Mouse (Mus musculus): Measurements from ENCODE around the gene Pla2r1.

Gene Pla2r1

GRCm38 (mm10) chr2:60409194-60409593 lies 143.9 kb downstream of the Pla2r1 start:
- no peak for DNase-seq (ENCODE audit: inconsistent age in 2 of 2, low spot score in 1 of 2)

DNA sequence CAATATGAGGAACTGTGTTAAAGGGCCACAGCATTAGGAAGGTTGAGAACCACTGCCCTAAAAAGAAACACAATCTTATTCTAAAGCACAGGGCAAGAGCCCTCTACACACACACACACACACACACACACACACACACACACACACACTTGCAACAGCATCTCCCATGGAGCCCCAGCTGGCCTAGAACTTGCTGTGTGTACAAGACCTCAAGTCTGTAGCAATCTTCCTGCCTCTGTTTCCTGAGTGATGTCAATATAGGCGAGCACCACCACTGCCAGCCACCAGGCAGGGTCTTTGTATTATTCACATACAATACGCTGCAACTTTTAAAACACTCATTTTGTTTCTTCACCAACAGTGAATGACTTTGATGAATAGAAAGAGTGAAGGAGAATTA lies 145.7 kb downstream of the Pla2r1 start:
- DNase-seq (ENCODE audit: inconsistent age in 2 of 2, low spot score in 1 of 2) = no peak

DNA sequence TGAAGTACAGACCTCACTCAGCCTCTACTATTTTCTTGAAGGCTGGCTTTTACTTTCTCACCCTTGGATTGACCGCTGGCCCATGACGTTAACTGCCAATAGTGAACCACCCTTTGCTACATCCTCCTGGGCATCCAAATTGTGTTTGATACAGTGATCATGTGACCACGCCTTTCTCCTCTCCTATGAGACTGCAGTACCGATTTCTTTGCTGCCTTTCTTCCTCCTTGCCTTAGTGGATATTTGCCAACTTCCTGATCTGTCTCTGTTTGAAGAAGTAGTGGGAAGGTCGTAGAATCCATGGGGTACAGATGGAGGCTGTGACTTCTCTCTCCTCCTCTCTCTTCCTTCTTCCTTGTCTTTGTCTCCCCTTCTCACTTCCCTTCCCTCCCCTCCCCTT lies 147.7 kb downstream of the Pla2r1 start:
- DNase-seq (ENCODE audit: inconsistent age in 2 of 2, low spot score in 1 of 2) = no peak

- DNase-seq (ENCODE audit: inconsistent age in 2 of 2, low spot score in 1 of 2) = no peak
These were observed 148.3 kb downstream of the Pla2r1 start for GRCm38 (mm10) chr2:60404763-60405162.

- no peak for DNase-seq (ENCODE audit: inconsistent age in 2 of 2, low spot score in 1 of 2)
These were observed 151.4 kb downstream of the Pla2r1 start for GRCm38 (mm10) chr2:60401694-60402093.

- no peak for DNase-seq (ENCODE audit: inconsistent age in 2 of 2, low spot score in 1 of 2)
These were observed 159.3 kb downstream of the Pla2r1 start for GRCm38 (mm10) chr2:60393786-60394185.

DNA sequence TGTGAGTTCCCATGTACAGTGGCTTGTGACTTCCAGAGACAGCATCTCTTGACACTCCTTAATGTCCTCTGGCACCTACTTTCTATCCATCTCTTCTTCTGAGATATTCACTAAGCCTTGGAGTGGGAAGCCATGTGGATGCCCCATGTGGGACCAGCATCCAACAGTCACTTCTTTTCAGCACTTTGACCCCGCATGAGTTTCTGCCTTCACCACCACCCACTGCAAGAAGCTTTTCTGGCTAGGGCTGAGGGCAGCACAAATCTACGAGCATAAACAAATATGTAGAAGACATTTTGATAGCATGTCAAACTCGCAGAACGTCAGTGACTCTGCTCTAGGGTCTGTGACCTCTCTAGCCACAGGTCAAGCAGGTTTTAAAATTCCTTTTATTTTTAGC lies 160.8 kb downstream of the Pla2r1 start:
- no peak for DNase-seq (ENCODE audit: inconsistent age in 2 of 2, low spot score in 1 of 2)

DNA sequence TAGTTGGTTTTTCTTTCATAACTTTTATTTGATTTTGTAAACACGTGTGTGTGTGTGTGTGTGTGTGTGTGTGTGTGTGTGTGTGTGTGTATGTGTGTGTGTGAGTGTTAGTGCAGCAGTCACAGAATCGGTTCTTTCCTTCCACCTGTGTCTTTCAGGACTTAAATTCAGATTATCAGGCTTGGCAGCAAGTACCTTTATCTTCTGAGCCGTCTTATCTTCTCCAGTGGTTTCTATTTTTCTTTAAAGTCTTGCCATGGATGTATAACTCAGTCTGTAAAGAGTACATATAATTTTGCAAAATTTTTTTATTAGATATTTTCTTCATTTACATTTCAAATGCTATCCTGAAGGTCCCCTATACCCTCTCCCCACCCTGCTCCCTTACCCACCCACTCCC lies 165.7 kb downstream of the Pla2r1 start:
- no peak for DNase-seq (ENCODE audit: inconsistent age in 2 of 2, low spot score in 1 of 2)

GRCm38 (mm10) chr2:60386835-60387234 lies 166.3 kb downstream of the Pla2r1 start:
- no peak for DNase-seq (ENCODE audit: inconsistent age in 2 of 2, low spot score in 1 of 2)

DNA sequence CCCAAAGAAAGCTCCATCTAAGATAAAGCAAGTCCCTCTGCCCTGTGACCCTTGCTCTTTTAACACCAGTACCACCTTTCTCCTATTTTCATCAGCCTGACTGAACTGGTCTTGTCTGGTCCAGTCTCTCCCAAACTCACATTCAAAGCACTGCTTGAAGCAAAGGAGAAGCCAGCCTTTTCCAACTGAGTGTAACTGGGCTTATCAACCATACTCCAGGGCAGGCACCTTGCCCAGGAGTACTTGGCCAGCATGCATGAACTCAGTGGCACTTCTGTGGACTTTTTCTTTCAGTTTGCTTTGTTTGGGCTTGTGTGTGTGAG lies 168.4 kb downstream of the Pla2r1 start:
- no peak for DNase-seq (ENCODE audit: inconsistent age in 2 of 2, low spot score in 1 of 2)

DNA sequence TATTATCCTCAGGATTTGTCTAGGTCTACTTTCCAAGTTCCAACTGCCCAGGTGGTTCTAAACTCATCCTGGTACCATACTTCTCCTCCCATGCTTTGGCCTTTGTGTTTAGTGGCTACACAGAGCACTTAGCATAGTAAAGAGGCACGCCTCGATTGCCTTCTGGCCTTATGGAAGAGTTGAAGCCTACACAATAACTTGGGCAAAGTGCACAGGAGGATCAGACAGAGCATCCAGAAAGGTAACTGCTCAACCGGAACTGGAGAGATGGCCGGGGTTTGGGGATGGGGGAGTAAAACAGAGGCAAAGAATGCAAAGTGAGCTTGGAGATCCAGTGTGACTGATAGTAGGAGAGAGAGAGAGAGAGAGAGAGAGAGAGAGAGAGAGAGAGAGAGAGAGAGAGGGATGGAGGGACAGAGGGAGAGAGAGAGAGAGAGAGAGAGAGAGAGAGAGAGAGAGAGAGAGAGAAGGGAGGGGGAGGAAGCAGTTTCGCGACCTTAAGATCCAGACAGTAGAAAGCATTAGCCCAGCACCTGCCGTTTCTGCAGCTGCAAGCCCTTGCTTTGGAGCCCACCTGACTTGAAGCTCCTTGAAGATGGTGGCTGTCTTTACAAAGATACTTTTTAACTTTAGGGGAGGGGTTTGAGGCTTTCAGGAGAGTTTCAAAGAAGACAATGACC lies 168.9 kb downstream of the Pla2r1 start:
- DNase-seq (ENCODE audit: inconsistent age in 2 of 2, low spot score in 1 of 2) = no peak

GRCm38 (mm10) chr2:60382858-60383669 lies 170.0 kb downstream of the Pla2r1 start, which contains the start of gene Ly75:
Gene Ly75 (minus strand): TSS chr2:60383303.
- peak; percentile 86 to 95 for DNase-seq (ENCODE audit: inconsistent age in 2 of 2, low spot score in 1 of 2)

DNA sequence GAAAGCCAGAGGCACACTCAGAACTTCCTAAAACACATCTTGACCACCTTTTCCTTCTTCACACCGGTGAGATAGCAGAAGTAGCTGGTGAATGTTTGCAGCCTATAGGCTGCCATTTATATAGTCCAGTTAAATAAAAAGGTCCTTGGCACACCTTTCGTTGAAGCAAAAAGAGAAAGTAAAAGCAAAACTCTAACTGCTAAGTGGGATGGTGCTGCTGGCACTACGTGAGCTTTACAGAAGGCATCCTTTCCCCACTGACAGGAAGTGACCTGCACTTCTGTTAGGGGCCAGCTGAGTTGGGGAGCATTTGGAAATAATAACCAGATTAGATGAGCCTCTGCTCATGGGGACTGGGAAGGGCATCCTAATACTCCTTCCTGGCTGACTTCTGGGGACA lies 170.8 kb downstream of the Pla2r1 start:
- DNase-seq (ENCODE audit: inconsistent age in 2 of 2, low spot score in 1 of 2) = no peak

DNA sequence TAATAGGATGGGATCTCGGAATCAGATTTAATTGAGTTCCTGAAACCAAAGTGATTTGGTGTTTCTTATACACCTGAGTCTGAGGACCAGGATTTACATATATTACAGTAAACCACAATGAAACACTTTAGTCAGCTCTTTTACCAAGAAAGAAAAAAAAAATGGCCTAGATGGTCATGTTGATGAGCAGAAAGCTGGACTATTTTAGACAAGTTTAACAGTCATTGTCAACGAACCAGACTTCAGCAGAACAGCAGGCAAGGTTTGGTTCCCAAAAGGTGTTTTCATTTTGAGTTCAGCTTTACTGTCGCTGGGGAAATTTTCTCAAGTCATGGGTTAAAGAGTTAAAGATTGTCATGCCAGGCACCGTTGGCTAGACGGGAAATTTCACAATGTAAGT lies 175.8 kb downstream of the Pla2r1 start:
- no peak for DNase-seq (ENCODE audit: inconsistent age in 2 of 2, low spot score in 1 of 2)

DNA sequence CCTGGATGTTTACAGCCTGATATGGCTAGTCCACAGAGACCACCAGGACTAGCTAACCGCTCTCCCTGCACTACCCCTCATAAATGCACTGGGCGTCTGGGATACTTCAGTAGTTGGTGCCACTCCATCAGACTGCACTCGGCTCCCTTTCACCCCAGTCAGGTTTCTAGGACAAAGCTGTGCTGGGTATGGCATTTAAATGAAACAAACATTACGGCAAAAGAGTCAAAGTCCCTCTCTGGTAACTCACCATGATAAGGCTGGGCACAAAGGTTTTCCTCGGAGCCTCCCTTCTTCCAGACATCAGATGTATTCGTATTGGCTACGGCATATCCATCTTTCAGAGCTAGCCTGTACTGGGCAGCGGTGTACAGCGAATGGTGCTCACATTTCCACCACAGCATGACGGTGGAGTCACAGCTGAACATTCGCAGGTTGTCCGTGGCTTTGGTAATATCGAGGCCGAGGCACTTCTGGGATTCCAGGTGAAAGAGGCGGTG lies 177.4 kb downstream of the Pla2r1 start:
- DNase-seq (ENCODE audit: inconsistent age in 2 of 2, low spot score in 1 of 2) = no peak

GRCm38 (mm10) chr2:60375126-60375525 lies 178.0 kb downstream of the Pla2r1 start:
- DNase-seq (ENCODE audit: inconsistent age in 2 of 2, low spot score in 1 of 2) = no peak

GRCm38 (mm10) chr2:60370188-60370587 lies 182.9 kb downstream of the Pla2r1 start:
- no peak for DNase-seq (ENCODE audit: inconsistent age in 2 of 2, low spot score in 1 of 2)

GRCm38 (mm10) chr2:60369454-60369853 lies 183.7 kb downstream of the Pla2r1 start:
- no peak for DNase-seq (ENCODE audit: inconsistent age in 2 of 2, low spot score in 1 of 2)

- no peak for DNase-seq (ENCODE audit: inconsistent age in 2 of 2, low spot score in 1 of 2)
These were observed 185.2 kb downstream of the Pla2r1 start for GRCm38 (mm10) chr2:60367871-60368270.
